Mouse (Mus musculus): ENCODE measurements around the gene Gpr156.

Gene Gpr156

DNA sequence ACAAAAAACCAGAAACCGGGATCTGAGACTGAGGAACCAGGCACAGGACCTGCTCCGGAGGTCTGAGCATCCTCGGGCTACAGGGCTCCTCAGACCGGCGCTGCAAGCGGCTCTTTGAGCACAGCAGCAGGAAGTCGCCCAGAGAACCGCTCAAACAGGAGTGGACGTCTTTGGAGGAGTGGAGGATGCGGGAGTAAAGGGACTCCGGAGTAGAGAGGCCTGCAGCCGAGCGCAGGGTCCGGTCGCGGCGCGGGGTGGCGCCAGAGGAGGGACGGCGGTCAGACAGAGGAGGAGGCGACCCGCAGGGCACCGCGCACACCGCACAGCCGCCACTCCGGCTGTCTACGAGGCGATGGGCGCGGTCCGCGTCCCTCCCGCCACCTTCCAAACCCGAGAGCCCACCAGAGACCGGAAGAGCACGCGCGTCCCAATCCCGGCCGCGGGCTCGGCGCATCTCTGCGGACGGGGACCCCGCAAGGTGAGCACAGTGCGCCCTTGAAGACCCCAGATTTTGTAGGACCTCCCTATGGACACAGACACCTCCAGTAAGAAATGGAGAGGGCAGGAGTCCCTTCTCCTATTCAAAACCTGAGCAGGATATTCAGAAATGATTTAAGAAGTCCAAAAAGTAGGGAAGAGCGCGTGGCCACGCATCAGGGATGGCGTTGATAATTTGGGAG is at the start of gene Gpr156:
TSS of gene Gpr156 (plus strand) at position 359 of the 680 bp plus-strand sequence.
- DNase-seq = peak in 1 of 2 experiments; percentile 18

DNA sequence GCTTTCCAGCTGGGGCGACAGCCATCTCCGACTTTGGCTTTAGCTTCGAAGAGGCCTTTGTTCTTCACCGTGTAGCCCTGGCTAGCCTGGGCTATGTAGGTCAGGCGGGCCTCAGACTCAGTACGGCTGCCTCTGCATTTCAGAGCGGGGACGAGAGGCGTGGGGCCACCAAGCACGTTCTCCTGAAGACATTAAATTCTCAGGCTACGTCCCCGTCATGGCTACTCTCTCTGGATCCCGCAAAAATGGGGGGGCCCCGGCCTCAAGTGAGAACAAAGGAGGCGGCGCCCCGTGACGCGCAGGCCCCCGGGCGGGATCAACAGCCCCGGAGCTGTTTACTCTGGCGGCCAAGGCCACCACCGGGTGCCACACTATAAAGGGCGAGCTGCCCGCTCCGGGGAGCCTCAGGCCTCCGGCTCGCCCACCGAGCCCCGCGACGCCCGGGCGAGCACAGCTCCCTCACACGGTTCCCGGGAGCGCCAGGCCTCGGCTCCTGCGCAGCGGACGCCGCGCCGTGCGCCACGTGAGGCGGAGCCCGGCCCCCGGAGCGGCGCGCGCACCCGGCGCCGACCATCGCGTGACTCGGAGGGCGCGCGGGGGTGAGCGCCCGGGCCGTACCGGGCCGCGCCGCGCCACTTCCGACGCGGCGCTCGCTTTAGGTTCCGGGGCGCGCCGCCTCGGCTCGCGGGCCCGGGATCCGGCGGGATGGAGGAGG is 48.3 kb upstream of the Gpr156 start, which contains the start of gene Lrrc58:
TSS of gene Lrrc58 (plus strand) at position 599 of the 715 bp plus-strand sequence.
- DNase-seq = peak; percentile 81 to 84

DNA sequence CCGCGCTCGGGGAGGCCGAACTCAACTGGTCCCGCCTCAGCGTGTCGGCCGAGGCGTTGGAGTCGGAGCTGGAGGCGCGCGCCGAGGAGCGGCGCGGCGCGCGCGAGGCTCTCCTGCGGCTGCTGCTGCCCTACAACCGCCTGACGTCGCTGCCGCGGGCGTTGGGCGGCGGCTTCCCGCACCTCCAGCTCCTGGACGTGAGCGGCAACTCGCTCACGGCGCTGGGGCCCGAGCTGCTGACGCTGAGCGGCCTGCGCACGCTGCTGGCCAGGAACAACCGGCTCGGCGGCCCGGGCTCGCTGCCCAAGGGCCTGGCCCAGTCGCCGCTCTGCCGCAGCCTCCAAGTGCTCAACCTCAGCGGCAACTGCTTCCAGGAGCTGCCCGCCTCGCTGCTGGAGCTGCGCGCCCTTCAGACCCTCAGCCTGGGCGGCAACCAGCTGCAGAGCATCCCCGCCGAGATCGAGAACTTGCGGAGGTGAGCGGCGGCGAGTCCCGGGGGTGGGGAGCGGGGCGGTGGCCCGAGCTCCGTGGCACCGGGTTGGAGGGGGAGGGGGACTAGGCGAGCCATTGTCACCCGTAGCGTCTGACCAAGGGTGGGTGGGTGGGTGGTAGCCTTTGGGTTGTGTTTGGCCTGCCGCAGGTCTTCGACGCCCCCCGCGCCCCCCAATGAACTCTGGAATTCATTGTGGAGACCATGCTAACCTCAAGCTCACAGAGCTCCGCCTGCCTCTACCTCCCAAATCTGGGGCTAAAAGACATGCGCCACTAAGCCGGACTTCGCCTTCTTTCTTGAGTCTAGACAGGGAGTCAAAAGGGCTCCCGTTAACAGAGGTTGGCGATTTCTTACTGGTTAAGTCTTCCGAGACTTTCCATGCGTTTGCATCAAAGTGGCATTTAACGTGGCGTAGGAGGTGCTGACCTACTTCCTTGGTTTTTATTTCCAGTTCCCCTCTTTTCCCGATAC is 47.5 kb upstream of the Gpr156 start:
- peak; percentile 77 for DNase-seq

DNA sequence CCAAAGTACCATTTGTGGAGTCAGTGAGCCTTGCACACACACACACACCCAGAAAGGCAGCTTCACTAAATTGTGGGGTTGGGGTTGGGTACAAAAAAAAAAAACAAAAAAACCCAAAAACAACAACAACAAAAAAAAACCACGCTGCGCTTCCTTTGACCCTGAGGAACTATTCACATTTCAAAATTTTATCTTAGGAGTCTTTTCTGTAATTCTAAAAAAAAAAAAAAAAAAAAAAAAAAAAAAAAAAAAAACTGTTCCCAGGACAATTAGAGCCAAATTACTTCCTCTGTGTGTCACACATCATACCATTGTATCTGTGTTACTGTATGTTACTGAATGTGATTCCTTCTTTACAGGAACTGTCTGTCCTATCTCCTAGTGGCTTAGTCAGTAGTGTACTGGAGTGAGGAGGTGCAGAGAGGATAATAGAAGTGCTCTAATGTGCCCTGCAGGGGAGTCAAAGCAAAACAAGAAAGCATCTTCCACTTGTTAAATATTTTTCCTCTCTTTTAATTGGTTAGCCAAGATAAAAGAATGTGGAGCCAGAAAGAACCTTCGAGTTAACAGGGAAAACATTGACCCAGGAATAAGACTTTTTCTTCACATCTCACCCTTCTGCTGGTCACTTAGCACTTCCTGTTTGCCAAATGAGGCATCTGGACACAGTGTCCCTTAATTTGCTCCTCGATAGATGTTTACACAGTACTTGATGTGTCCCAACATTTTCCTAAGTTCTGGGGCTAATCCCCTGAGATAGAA is 46.6 kb upstream of the Gpr156 start:
- peak in 1 of 2 experiments; percentile 30 for DNase-seq

DNA sequence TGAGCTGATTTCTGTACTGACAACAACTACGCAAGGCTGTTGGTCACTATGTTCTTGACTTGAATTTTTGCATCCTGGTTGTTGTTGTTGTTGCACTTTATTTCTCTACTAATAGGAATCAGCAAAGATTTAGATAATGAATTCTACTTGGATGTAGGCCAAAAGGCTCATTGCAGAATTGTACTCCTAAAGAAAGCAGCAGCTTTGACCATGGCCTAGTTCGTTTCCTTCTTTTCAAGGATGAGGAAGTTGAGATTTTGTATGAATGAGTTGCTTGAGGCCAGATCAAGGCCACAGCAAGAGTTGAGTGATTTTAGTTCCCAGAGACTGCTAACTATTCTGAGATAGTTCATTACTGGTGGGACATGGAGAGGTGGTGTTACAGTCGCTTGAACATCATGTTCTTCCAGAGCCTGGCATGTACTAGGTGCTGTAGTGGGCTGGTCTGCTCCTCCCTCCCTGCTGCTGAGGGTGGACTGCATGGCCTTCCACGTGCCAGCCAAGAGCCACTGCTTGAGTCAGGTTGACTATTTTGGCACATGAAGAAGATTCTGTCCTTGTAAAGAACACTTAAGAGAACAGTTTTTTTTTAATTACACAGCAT is 45.1 kb upstream of the Gpr156 start:
- peak; percentile 70 to 72 for DNase-seq

DNA sequence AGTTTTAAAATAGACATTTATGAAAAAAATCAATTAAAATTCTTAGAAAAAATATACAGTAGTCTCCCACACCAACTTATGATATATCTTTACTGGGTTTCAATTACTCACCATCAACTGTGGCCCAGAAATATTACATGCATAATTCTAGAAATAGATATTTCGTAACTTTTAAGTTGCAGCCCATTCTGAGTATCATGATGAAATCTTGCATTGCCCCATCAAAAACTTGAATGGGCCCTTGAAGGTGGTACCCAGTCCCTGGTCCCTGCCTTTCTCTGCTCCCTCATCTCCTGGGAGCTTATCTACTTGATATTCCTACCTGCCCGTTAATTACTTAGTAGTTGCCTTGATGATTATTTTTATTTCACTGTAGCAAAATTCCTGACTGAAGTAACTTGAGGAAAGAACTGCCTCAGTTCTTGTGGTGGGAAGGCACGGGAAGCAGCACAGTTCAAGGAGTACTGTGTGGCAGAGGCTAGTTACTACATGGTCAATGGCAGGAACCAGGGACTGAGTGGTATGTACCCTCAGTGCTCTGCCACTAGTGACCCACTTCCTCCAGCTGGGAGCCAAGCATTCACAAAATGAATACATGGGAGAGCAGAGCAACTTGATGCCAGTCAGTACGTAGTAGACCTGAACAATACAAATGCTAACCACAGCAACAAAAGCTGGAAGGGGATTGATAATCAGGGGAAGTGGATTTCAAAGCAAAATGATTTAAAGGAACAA is 41.6 kb upstream of the Gpr156 start:
- DNase-seq = no peak

DNA sequence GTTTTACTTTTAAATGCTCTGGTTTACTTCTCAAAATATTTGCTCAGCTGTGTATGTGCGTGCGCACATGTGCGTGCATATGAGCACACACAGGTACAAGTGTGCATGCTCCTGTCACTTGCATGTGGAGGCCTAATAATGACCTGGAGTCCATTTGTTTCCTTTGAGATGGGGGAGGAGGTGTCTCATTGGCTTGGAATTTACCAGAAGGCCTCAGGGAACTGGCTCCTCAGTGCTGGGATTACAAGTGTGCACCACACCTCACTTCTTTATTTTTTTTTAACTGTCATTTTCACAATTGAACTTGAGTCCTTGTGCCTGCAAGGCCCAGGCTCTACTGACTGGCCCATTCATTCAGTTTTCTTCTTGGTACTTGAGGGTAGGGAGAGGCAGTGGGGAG is 38.9 kb upstream of the Gpr156 start:
- no peak for DNase-seq

DNA sequence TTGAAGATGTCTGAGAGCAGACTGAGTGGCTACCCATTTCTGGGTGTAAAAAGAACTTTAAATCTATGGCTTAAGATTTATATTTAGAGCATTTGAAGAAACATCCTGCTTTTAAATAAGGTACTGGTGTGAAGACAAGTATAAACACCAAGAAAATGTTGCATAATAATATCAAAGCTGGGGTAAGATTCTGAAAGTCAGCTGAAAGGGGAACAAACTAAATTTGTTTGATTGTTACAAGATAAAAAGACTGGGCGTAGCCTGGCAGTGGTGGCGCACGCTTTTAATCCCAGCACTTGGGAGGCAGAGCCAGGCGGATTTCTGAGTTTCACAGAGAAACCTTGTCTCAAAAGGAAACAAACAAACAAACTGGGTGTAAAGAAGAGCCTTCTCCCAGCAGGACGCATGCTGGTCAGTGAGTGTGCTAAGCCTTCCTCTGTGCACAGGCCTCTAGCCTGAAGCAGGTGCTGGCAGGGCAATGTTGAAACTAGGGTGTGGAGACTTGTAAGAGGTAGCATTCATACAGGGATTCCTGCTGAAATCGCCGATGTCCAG is 37.3 kb upstream of the Gpr156 start:
- no peak for DNase-seq

DNA sequence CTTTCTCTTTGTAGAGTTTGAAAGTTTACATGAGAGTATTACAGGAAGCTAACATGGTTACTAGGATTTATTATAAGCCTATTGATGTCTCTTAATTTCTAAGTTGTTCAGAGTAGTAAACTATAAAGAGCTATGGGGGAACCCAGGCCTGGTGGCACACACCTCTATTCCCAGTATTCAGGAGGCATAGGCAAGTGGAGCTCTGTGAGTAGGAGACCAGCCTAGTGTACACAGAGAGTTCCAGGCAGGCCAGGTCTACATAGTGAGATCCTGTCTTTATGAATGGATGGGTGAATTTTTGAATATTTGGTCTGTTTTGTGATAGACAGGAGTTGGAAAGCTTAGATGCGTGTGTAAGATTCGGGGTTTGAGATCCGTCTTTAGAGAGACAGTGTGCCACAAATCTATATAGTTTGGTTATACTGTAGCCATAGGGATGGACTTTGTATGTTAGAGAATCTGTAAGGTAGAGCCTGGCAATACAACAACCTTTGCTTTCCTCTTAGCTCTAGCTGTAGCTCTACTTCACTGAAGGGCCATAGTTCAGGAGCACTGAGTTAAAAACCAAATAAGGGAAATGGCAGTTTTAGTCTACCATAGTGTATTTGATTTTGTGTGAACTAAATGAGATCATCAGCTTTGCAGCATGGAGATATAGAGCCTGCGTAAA is 36.4 kb upstream of the Gpr156 start:
- no peak for DNase-seq

DNA sequence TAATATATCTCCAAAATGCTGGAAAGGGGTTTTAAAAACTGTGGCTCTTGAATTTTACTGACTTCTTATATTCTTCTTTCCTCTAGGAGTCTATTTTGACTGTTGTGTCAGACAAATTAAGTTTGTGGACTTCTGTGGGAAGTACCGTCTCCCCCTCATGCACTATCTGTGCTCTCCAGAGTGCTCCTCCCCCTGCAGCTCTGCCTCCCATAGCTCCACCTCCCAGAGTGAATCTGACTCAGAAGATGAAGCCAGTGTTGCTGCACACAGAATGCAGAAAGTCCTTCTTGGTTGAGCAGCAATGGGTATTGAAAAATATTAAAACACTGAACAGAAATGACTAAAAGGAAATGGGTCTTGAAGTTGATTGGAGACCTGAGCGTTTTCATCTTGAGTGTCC is 35.1 kb upstream of the Gpr156 start:
- no peak for DNase-seq

DNA sequence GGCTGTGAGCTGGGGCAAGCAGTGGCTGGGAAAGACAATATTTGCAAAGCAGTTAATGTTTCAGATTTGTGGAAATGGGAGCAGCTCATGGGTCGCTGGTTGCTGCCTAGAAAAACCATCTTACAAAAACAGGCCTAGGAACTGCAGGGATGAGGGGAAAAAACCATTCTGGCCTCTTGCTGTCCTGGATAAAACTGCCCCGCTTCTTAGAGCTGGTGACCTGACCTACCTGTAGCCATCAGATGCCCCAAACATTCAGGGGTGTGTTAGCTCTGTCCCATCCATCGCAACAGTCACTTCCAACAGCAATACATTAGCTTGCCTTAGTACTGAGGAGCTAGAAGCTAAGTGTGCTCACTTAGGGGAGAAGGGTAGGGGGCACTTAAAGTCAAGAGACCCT is 27.3 kb upstream of the Gpr156 start:
- no peak for DNase-seq

DNA sequence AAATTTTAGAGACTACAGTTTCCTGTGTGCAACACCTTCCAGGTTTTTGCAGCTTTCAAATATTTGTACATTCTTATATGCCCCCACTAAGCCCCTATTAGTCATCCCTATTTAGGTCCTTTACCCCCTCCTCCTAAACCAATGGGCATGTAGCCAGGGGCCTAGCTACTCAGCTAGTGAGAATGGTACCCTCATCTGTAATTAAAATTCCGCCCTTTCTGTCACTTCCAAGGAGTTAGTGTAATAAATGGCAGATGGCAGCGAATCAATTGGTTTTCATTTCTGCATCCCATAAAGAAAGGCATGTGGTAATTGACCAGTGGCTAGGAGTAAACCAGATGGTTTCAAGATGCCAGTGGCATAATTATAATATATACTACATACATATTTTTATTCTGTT is 23.6 kb upstream of the Gpr156 start:
- DNase-seq = no peak

DNA sequence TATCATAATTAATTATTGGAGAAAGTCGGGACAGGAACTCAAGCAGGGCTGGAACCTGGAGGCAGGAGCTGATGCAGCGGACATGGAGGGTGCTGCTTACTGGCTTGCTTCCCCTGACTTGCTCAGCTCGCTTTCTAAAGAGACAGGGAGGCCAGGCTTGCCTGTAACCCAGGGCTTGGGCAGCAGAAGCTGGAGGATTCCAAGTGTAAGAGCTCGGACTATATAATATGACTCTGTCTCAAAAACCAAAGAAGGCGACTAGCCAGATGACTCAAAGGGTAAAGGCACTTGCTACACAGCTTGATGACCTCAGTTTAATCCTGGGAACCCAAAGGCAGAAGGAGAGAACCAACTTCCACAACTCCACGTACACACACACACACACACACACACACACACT is 22.9 kb upstream of the Gpr156 start:
- DNase-seq = no peak

DNA sequence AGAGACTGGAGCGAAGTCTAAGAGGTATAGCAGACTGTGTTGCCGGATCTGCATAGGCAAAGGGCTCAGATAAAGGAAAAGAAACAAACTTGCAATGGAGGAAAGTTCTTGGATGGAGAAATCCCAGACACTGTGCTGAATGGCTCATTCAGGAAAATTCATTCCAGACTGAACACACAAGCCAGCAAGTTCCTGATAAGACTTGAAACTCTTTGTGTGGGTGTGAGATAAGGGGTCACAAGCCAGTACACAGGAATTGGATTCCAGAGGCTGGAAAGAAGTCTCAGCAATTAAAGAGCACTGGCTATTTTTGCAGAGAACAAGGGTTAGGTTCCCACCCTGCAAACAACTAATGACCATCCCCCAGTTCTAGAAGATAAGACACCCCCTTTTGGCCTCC is 22.4 kb upstream of the Gpr156 start:
- DNase-seq = no peak

DNA sequence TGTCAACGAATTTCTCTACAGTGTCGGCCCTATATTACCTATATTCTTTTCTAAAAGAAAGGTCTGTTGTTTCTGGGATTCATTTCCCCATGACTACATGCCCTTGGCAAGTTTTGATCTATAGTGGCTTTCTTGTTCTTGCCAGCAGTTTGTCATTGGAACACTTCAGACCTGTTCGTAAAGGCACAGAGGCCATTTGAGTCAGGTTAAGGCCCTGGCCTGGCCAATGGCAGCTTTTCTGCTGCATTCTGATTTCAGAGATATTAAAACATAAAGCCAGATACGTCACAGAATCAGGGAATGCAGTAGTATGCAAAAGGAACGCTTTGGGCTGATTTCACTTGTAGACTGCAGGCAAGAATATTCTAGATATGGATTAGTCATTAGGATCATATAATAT is 17.5 kb upstream of the Gpr156 start:
- no peak for DNase-seq

DNA sequence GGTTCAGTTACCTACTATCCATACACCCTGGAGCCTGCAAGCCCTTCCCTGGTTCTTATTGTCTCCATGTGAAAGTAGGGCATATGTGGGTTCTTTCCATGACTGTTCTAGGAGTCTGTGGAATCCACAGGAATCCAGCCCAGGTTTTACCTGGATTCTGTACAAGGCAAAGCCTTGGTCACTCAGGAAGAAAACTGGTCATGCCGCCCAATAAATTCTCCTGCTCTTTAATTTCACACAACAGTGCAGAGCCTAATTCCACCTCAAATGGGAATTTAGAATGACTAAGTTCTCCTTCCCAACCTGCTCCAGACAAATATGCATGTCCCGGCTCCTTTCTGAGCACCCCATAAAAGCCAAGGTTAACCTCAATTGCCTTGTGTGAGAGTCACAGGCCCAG is 16.9 kb upstream of the Gpr156 start:
- DNase-seq = peak; percentile 45 to 56

DNA sequence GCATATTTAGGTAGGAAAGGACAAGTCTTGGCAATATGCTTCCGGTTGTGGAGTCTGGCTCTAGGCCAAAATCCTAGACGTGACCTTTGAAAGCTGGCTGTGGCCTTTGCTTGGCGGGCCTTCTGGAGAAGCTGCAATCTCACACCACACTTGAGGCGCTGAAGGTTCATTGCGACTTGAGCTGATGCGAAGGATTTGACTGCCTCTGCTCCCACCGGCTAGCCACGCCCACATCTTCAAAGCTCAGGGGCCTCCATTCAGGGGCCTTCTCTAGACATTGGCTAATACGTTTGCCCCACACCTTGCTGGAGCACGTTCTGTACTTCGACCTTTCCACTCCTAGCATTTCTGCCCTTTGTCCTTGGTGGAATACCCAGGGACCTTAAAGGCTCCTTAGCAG is 15.0 kb upstream of the Gpr156 start:
- peak; percentile 71 to 78 for DNase-seq

DNA sequence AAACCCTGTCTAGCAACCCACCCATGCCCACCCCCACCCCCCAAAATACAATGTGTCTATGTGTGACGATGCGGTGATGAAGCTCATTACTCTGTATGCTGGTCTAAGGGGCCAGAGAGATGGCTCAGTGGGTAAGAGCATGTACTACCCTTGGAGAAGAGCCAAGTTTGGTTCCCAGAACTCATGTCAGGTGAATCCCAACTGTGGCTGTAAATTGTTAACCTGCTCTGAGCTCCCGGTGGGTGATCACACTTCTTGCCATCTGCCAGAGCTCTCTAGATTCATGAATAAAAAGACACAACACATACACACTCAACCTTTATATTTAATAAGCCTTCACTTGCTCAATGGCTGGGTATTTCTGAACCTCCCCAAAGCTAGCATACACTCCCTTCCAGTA is 9.8 kb upstream of the Gpr156 start:
- peak; percentile 55 to 77 for DNase-seq

DNA sequence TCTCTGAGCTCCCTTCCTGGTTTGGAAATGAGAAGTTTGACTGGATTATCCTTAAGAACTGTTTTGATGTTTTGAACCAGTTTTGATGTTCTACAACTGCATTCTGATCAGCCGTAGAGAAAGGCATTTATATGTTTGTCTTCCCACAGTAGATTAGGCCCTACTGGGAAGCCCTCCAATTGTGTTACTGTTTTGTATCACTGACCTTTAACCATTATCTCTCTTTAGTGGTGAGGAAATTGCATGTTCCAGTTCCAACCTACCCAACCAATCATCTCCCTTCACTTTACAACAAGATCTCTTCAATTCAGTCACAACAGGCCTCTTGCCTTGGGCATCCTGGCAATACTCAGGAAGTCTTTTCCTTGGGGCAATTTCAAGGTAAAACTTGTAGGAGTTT is 5.2 kb upstream of the Gpr156 start:
- DNase-seq = no peak

DNA sequence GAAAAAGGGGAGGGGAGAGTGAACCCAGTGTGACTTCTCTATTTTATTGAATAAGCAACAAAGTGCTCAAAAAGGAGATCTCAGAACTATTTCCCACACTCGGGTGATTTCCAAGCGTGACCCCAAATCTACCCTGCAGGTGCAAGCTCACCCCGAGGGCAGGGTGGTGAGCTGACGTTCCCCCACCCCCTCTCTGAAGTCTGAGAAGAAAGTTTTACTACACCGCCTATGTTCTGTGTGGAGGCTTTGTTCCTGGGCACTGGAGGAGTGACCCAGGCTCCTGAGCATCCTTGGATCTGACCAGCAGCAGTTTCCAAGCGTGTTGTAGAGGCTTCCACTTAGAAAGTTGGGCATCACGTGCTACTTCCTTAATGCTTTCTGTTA is 514 bp downstream of the Gpr156 start:
- DNase-seq = no peak

DNA sequence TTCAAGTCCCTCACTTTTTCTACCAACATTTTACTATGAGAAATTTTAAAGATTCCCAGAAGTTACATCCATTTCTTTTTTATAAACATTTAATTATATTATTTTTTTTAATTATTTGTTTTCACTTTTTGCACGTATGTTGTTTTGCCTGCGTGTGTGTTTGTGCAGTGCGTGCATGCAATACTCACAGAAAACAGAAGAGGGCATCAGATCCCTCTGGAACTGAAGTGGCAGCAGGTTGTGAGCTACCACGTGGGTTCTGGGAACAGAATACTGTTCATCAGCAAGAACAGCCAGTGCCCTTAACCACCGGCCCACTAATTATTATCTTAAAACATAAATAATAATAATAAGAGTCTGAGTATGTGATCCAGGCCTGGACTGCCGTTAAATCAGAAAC is 2.7 kb downstream of the Gpr156 start:
- no peak for DNase-seq

All from kidney, adult 8-10 months (tissue).